Mouse (Mus musculus) MEL (cell line): ENCODE results near the gene Shc4.

Experiments used
- CTCF ChIP-seq, 3 experiments: IDR thresholded peaks in 2 of 3; conservative IDR thresholded peaks in 1 of 3; 2 replicates each; pipeline ENCODE4 v1.5.1; 2011 to 2012; ENCODE audit warnings: low read length in 3 of 3, low read depth in 2 of 3, mild to moderate bottlenecking in 2 of 3, improper control_type of control experiment in 1 of 3, inconsistent platforms in 1 of 3, mixed read lengths in 1 of 3, moderate library complexity in 1 of 3; ENCODE audit not compliant: control insufficient read depth in 1 of 3, insufficient read depth in 1 of 3, poor library complexity in 1 of 3, severe bottlenecking in 1 of 3
- E2F4 ChIP-seq: IDR thresholded peaks from 2 replicates; pipeline ENCODE4 v1.6.1; 2011; ENCODE audit warnings: low read depth, low read length, improper control_type of control experiment, borderline replicate concordance
- ELF1 ChIP-seq: IDR thresholded peaks from 2 replicates; pipeline ENCODE4 v1.6.1; 2014; ENCODE audit warnings: low read depth, mild to moderate bottlenecking, inconsistent platforms, low read length, improper control_type of control experiment, moderate library complexity
- MAX ChIP-seq: IDR thresholded peaks from 2 replicates; pipeline ENCODE4 v1.6.1; 2011; ENCODE audit warnings: low read length, improper control_type of control experiment
- POLR2A ChIP-seq, 2 experiments: IDR thresholded peaks; 2 replicates each; pipeline ENCODE4 v1.6.1; 2011 to 2012; ENCODE audit warnings: low read length in 2 of 2, mild to moderate bottlenecking in 2 of 2, control low read depth in 1 of 2, improper control_type of control experiment in 1 of 2, low read depth in 1 of 2, moderate library complexity in 1 of 2; ENCODE audit not compliant: control insufficient read depth in 1 of 2, insufficient read depth in 1 of 2, poor library complexity in 1 of 2
- ZMIZ1 ChIP-seq: IDR thresholded peaks from 2 replicates; pipeline ENCODE4 v1.6.1; 2012; ENCODE audit warnings: low read depth, mild to moderate bottlenecking, inconsistent platforms, low read length, improper control_type of control experiment, moderate library complexity

- no peak for TF ChIP-seq POLR2A (IDR thresholded peaks at IDR 0.05; ENCODE audit: control insufficient read depth in 1 of 2, insufficient read depth in 1 of 2, low read depth in 1 of 2, low read length in 2 of 2, poor library complexity in 1 of 2)
- TF ChIP-seq CTCF (IDR thresholded peaks at IDR 0.05 in 2 of 3, conservative IDR thresholded peaks at IDR 0.05 in 1 of 3; ENCODE audit: control insufficient read depth in 1 of 3, insufficient read depth in 1 of 3, low read depth in 2 of 3, low read length in 3 of 3, poor library complexity in 1 of 3, severe bottlenecking in 1 of 3), result no peak
- no peak for TF ChIP-seq ELF1
- no peak for TF ChIP-seq ZMIZ1
- TF ChIP-seq MAX, result no peak
- TF ChIP-seq E2F4, result no peak
These were observed 15.4 kb upstream of the Shc4 start for GRCm38 (mm10) chr2:125739338-125739737.
